Mouse (Mus musculus): ENCODE measurements at regions not wholly inside any gene's neighbourhood (a gene's known extent, or its start where the extent isn't known, plus 50 kb on each side); places are given as distances from the start of the nearest gene placed in this dataset.

DNA sequence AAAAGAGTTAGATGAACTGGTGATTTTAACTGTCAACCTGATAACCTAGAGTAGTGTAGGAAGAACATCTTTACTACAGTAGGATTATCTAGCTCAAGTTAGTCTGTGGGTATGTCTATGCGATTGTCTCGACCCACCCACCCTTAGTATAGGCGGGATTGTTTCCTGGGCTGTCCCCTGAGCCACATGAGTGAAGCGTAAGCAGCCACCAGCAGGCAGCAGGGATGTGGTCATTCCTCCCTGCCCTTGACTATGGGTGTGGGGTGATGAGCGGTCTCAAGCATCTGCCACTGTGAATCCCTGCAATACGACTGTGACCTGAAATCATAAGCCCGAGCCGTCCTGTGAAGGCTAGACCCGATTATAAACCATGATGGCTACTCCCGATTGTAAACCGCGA lies 184.9 kb downstream of the Unc5cl start:
- H3K9ac ChIP-seq (ENCODE audit: control insufficient read depth, low read depth, low read length, poor library complexity, severe bottlenecking), result no peak overlapping the region
- no peaks in the 10 kb centered on the region for H3K79me2 ChIP-seq (ENCODE audit: control insufficient read depth, insufficient read depth, low read length, poor library complexity)
- H3K9me3 ChIP-seq (replicated peaks; ENCODE audit: insufficient read depth, low read length), result no peaks in the 10 kb centered on the region
- DNase-seq (ENCODE audit: low read depth, low spot score), result no peak
- H3K4me1 ChIP-seq (ENCODE audit: control insufficient read depth in 1 of 2, insufficient read depth in 2 of 2, low read length in 2 of 2), result no peaks in the 10 kb centered on the region
- no peaks in the 10 kb centered on the region for H3K36me3 ChIP-seq (ENCODE audit: control insufficient read depth in 1 of 2, insufficient read depth in 2 of 2, low read length in 2 of 2)
- H3K27ac ChIP-seq (ENCODE audit: control insufficient read depth, low read depth, low read length), result no peak overlapping the region
- H3K4me3 ChIP-seq (ENCODE audit: control insufficient read depth in 1 of 2, insufficient read depth in 1 of 2, low read depth in 2 of 2, low read length in 2 of 2), result no peak overlapping the region
- H3K27me3 ChIP-seq (ENCODE audit: control insufficient read depth in 1 of 2, insufficient read depth in 2 of 2, low read length in 2 of 2), result no peaks in the 10 kb centered on the region
- TF ChIP-seq HCFC1 (IDR thresholded peaks at IDR 0.05; ENCODE audit: low read depth, low read length) (no peak), MAFK (IDR thresholded peaks at IDR 0.05; ENCODE audit: borderline replicate concordance, low read depth, low read length) (no peak), POLR2A (IDR thresholded peaks at IDR 0.05; ENCODE audit: control insufficient read depth in 1 of 2, insufficient read depth in 1 of 2, low read depth in 1 of 2, low read length in 2 of 2, poor library complexity in 1 of 2) (no peak), NRF1 (IDR thresholded peaks at IDR 0.05; ENCODE audit: insufficient read depth, low read depth, low read length, poor library complexity, severe bottlenecking) (no peak), BHLHE40 (IDR thresholded peaks at IDR 0.05; ENCODE audit: borderline replicate concordance, low read depth, low read length) (no peak), ZMIZ1 (IDR thresholded peaks at IDR 0.05; ENCODE audit: low read depth, low read length) (no peak), SMC3 (IDR thresholded peaks at IDR 0.05; ENCODE audit: low read depth, low read length) (no peak), GABPA (IDR thresholded peaks at IDR 0.05; ENCODE audit: low read depth, low read length) (no peak), ZNF384 (IDR thresholded peaks at IDR 0.05; ENCODE audit: low read depth, low read length) (no peak), TBP (IDR thresholded peaks at IDR 0.05; ENCODE audit: low read depth, low read length) (no peak), USF2 (IDR thresholded peaks at IDR 0.05; ENCODE audit: borderline replicate concordance in 1 of 2, insufficient read depth in 1 of 2, low read depth in 1 of 2, low read length in 2 of 2) (no peak), MAX (IDR thresholded peaks at IDR 0.05; ENCODE audit: low read length) (no peak), ETS1 (IDR thresholded peaks at IDR 0.05; ENCODE audit: low read depth, low read length) (no peak), MYB (IDR thresholded peaks at IDR 0.05; ENCODE audit: low read depth, low read length) (no peak), ZKSCAN1 (IDR thresholded peaks at IDR 0.05; ENCODE audit: low read depth, low read length) (no peak), MEF2A (IDR thresholded peaks at IDR 0.05; ENCODE audit: extremely low read depth, insufficient replicate concordance, low read depth, low read length, poor library complexity, severe bottlenecking) (no peak), GATA1 (IDR thresholded peaks at IDR 0.05; ENCODE audit: low read depth, low read length) (no peak), TCF12 (IDR thresholded peaks at IDR 0.05; ENCODE audit: low read depth, low read length) (no peak), CHD2 (IDR thresholded peaks at IDR 0.05; ENCODE audit: low read length) (no peak)

DNA sequence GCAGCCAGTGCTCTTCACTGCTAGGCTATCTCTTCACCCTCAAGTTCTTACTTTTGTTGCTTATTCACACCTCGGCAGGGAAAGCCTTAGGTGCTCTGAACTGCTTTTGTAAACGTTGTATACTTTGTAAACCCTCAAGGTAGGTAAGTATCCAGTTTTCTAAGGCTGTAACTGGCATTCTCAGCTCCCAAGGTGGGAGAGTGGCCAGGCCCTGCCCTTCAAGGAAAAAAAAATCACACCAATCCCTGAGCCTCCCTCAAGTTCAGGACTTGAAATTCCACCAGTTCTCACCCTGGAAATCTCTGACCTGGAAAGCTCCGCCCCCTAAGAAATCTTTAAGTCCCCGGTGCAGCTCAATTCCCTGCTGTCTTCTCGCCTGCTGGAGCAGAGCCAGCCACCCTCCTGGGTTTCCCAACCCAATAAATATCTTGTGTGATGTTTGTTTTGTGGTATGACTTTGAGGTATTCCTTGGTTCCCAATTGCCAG lies 188.9 kb downstream of the Unc5cl start:
- no peaks in the 10 kb centered on the region for H3K4me1 ChIP-seq (ENCODE audit: control insufficient read depth in 1 of 2, insufficient read depth in 2 of 2, low read length in 2 of 2)
- TF ChIP-seq MYB (IDR thresholded peaks at IDR 0.05; ENCODE audit: low read depth, low read length) (no peak), TAL1 (IDR thresholded peaks at IDR 0.05; ENCODE audit: low read length) (no peak), E2F4 (IDR thresholded peaks at IDR 0.05; ENCODE audit: borderline replicate concordance, low read depth, low read length) (no peak), ZC3H11A (IDR thresholded peaks at IDR 0.05; ENCODE audit: low read depth, low read length) (no peak), MAZ (IDR thresholded peaks at IDR 0.05; ENCODE audit: low read depth, low read length) (no peak)
- no peaks in the 10 kb centered on the region for H3K9me3 ChIP-seq (replicated peaks; ENCODE audit: insufficient read depth, low read length)
- H3K9ac ChIP-seq (ENCODE audit: control insufficient read depth, low read depth, low read length, poor library complexity, severe bottlenecking), result no peak overlapping the region
- no peak overlapping the region for H3K4me3 ChIP-seq (ENCODE audit: control insufficient read depth in 1 of 2, insufficient read depth in 1 of 2, low read depth in 2 of 2, low read length in 2 of 2)
- no peak overlapping the region for H3K27ac ChIP-seq (ENCODE audit: control insufficient read depth, low read depth, low read length)
- no peaks in the 10 kb centered on the region for H3K27me3 ChIP-seq (ENCODE audit: control insufficient read depth in 1 of 2, insufficient read depth in 2 of 2, low read length in 2 of 2)
- H3K79me2 ChIP-seq (ENCODE audit: control insufficient read depth, insufficient read depth, low read length, poor library complexity), result no peaks in the 10 kb centered on the region
- H3K36me3 ChIP-seq (ENCODE audit: control insufficient read depth in 1 of 2, insufficient read depth in 2 of 2, low read length in 2 of 2), result no peaks in the 10 kb centered on the region
- DNase-seq (ENCODE audit: low read depth, low spot score), result no peak

All from MEL (cell line).